8 mouse cellular contexts compared by ENCODE assay signal in genomic region chr8:57791309-57791721, GRCm38 (mm10).
DNase-seq lines count a peak whose midpoint lies in the region; ATAC-seq and TF ChIP-seq lines count a peak whose summit lies in the region.

No protein-coding gene starts in this region.

- TF ChIP-seq CTCF in thymus, adult 2 months (IDR thresholded peaks at IDR 0.05; ENCODE audit: borderline replicate concordance, control insufficient read depth, extremely low read depth, insufficient read depth, low read length, poor library complexity), result no peak
- TF ChIP-seq CTCF in cortical plate, adult 2 months (IDR thresholded peaks at IDR 0.05; ENCODE audit: extremely low read depth, insufficient read depth, low read length), result peak; percentile 52; the same call in 1 of the 2 replicates

- H3K9ac ChIP-seq in neural tube, embryonic 14.5 days (replicated peaks; ENCODE audit: low read depth, low read length), result no peak overlapping the region

- H3K4me2 ChIP-seq in neural tube, embryonic 14.5 days (ENCODE audit: low read depth, low read length), result no peak overlapping the region

- no peaks in the 10 kb centered on the region for H3K4me1 ChIP-seq in thymus, adult 2 months (replicated peaks; ENCODE audit: control insufficient read depth, insufficient read depth, low read length)
- H3K4me1 ChIP-seq in cortical plate, adult 2 months (ENCODE audit: control insufficient read depth, insufficient read depth, low read length), result peaks cover 1% of the 10 kb centered on the region; the same call in 1 of the 2 replicates
- H3K4me1 ChIP-seq in neural tube, embryonic 14.5 days (ENCODE audit: control insufficient read depth, insufficient read depth, low read length), result no peaks in the 10 kb centered on the region

- no peak for DNase-seq in frontal cortex, postnatal 10 days (ENCODE audit: low spot score in 2 of 2)
- DNase-seq in thymus, adult 2 months, result peak; percentile 49
- DNase-seq in thymus, postnatal 36 days, result no peak
- DNase-seq in kidney, adult 11 months, result peak; percentile 17
- DNase-seq in urinary bladder, postnatal 4 days (ENCODE audit: low spot score in 2 of 2), result no peak

- ATAC-seq in frontal cortex, adult (ENCODE audit: low TSS enrichment), result peak; percentile 77
- peak; percentile 53; the same call in 1 of the 2 replicates for ATAC-seq in neural tube, embryonic 14.5 days (ENCODE audit: low read depth)

- no peak for TF ChIP-seq POLR2A in thymus, adult 2 months (IDR thresholded peaks at IDR 0.05; ENCODE audit: control insufficient read depth, extremely low read depth, insufficient read depth, low read length, poor library complexity)
- no peak for TF ChIP-seq POLR2A in cortical plate, adult 2 months (IDR thresholded peaks at IDR 0.05; ENCODE audit: extremely low read depth, insufficient read depth, low read length)

- no peaks in the 10 kb centered on the region for H3K9me3 ChIP-seq in neural tube, embryonic 14.5 days (ENCODE audit: control insufficient read depth, low read length)

- no peak overlapping the region for H3K27ac ChIP-seq in thymus, adult 2 months (ENCODE audit: control insufficient read depth, insufficient read depth, low read length)
- H3K27ac ChIP-seq in cortical plate, adult 2 months (ENCODE audit: insufficient read depth, low read length), result no peak overlapping the region
- H3K27ac ChIP-seq in neural tube, embryonic 14.5 days (ENCODE audit: low read depth, low read length), result no peak overlapping the region

- H3K36me3 ChIP-seq in thymus, adult 2 months (ENCODE audit: control insufficient read depth, insufficient read depth, low read length), result no peaks in the 10 kb centered on the region
- no peaks in the 10 kb centered on the region for H3K36me3 ChIP-seq in neural tube, embryonic 14.5 days (ENCODE audit: control insufficient read depth, insufficient read depth, low read length)

- 20% methylated on average over 5 of the region's 5 CpGs for WGBS in thymus, adult 2 months
- WGBS in neural tube, embryonic 14.5 days, result 32% methylated on average over 5 of the region's 5 CpGs

- no peaks in the 10 kb centered on the region for H3K27me3 ChIP-seq in thymus, adult 2 months (ENCODE audit: control insufficient read depth, insufficient read depth, low read length)
- H3K27me3 ChIP-seq in neural tube, embryonic 14.5 days (ENCODE audit: control insufficient read depth, insufficient read depth, low read length), result no peaks in the 10 kb centered on the region

- no peak overlapping the region for H3K4me3 ChIP-seq in thymus, adult 2 months (ENCODE audit: control insufficient read depth, insufficient read depth, low read length)
- H3K4me3 ChIP-seq in cortical plate, adult 2 months (ENCODE audit: insufficient read depth, low read length), result no peak overlapping the region
- no peak overlapping the region for H3K4me3 ChIP-seq in neural tube, embryonic 14.5 days (ENCODE audit: low read depth, low read length)

Comparison
In these comparisons a context has a peak if more than half of its experiments do, and no peak if none do; other contexts are left out.
1. DNase-seq: peak in thymus, adult 2 months (single experiment) and kidney, adult 11 months (single experiment); none in frontal cortex, postnatal 10 days (0 of 2), thymus, postnatal 36 days (0 of 2) and urinary bladder, postnatal 4 days (0 of 2).